Mouse (Mus musculus) cerebellum, adult 2 months (tissue): ENCODE measurements at regions not wholly inside any gene's neighbourhood (a gene's known extent, or its start where the extent isn't known, plus 50 kb on each side); places are given as distances from the start of the nearest gene placed in this dataset.

ENCODE experiments used
- CTCF ChIP-seq: fragments of 200-500 bp; IDR thresholded peaks from 2 replicates; pipeline ENCODE4 v1.5.1; 2011; ENCODE audit warnings: low read depth, mild to moderate bottlenecking, control low read depth, low read length, moderate library complexity, borderline replicate concordance; ENCODE audit not compliant: insufficient read depth
- POLR2A ChIP-seq: fragments of 200-500 bp; IDR thresholded peaks from 2 replicates; pipeline ENCODE4 v1.6.1; 2011; ENCODE audit warnings: low read length, control low read depth, borderline replicate concordance; ENCODE audit not compliant: insufficient read depth

DNA sequence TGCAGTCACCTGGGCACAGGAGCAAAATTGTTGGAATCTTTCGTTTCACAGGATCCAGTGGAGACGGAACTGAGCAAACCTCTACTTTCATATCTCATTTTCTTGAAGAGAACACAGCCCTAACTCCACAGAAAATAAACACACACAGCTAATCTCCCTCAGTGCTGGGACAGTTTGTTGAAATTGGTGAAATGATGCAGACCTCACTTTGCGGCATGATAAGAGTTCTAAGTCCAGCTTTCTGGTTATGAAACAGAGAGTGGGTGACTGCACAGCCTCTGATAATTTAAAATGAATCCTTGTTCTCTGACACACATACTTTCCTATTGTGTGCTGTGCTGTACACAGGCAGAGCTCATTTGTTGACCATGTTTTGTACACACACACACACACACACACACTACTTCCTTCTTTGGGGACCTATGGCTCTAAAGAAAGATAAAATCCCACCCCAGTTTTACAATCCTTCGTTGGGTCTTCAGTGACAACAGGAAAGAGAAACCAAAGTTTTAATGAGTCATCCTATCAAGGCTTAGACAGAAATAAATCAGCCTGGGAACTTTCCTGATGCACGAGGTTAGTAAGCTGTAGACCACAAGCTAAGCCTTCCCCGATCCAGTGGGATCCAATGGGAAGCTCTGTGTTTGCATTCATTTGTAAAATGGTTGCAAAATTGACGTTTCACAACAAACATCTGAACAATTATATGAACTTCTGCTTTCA, 125.3 kb upstream of the Tbx20 start:
- TF ChIP-seq CTCF (no peak), POLR2A (no peak)
